Mouse (Mus musculus) spleen, adult 2 months (tissue): Measurements from ENCODE around the gene Adam17.

Source experiments
- CTCF ChIP-seq: fragments of 200-500 bp; IDR thresholded peaks from 2 replicates; pipeline ENCODE4 v1.5.1; 2011; ENCODE audit warnings: mild to moderate bottlenecking, inconsistent platforms; ENCODE audit not compliant: insufficient read depth, insufficient read length, insufficient replicate concordance; ENCODE audit errors: extremely low read depth
- POLR2A ChIP-seq: fragments of 200-500 bp; IDR thresholded peaks from 2 replicates; pipeline ENCODE4 v1.6.1; 2011; ENCODE audit warnings: low read depth, low read length, inconsistent platforms

DNA sequence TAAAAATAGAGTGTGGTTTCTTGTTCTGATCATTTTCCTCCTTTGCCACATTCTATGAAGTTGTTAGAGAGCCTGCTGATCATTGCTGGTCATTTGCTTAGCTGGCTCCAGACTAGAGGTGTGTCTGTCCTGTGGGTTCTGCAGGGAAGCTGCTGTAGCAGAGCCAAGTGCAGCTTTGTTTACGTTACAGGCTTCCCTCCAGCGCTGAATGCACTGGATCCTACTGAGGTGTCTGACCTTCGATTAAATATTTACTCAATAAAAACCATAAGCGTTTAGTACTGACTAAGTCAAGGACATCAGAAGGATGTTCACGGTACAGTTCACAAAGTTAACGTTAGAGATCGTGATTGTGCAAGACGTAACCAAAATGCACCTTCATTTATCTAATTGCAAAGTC lies 71.5 kb downstream of the Adam17 start:
- TF ChIP-seq CTCF (no peak), POLR2A (no peak)
